ENCODE assay signal across 20 mouse cellular contexts in the genomic region with DNA sequence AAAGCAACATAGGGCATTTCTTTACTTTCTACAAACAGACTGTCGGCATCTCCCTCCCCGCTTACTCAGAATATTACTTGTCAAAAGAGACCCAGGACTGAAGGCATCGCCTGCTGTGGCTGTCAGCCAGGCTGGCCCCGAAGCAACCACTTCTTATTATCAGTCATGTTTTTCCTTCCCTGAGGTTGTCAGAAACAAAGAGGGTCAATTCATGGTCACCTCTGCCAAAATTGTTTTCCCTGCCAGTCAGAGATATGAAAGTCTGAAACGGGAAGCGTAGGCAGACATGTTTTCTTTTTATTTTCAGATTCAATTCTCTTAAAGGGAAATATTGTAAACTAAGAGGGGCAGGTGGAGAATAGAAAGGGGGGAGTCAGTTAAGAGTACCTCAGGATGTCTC.
A peak's percentile ranks its signal among the peaks of the same experiment; 100 is the strongest.
DNase-seq lines count a peak whose midpoint lies in the region; ATAC-seq and TF ChIP-seq lines count a peak whose summit lies in the region.
"Had no signal": no experiment of that assay in that cellular context is flagged by ENCODE, and none has a peak within 500 bp of the region (broad histone marks: within the 10 kb centered on the region; RNA-seq: fewer than 3 reads in every experiment).

No protein-coding gene starts in this region.

- H3K27me3 ChIP-seq in heart, embryonic 11.5 days (ENCODE audit: control insufficient read depth, insufficient read depth, low read length): no peaks in the 10 kb centered on the region
- H3K27me3 ChIP-seq: CH12.LX; hindbrain, embryonic 12.5 days; liver, embryonic 15.5 days; megakaryocyte, embryonic 14.5 days had no signal

- peak overlapping the region; percentile 41 for H3K4me2 ChIP-seq in heart, embryonic 11.5 days
- H3K4me2 ChIP-seq: hindbrain, embryonic 12.5 days; liver, embryonic 15.5 days had no signal

- no peaks in the 10 kb centered on the region for H3K9me3 ChIP-seq in heart, embryonic 11.5 days (replicated peaks; ENCODE audit: control insufficient read depth, low read length)
- H3K9me3 ChIP-seq: forebrain, embryonic 10.5 days; hindbrain, embryonic 12.5 days; liver, embryonic 15.5 days had no signal

- no peaks in the 10 kb centered on the region for H3K36me3 ChIP-seq in heart, embryonic 11.5 days (ENCODE audit: control insufficient read depth, insufficient read depth, low read length)
- H3K36me3 ChIP-seq: forebrain, embryonic 10.5 days; hindbrain, embryonic 12.5 days; liver, embryonic 15.5 days had no signal

- TF ChIP-seq CTCF in lung, adult 2 months (IDR thresholded peaks at IDR 0.05; ENCODE audit: insufficient read depth, low read length): no peak

- no peak overlapping the region for H3K9ac ChIP-seq in heart, embryonic 11.5 days (ENCODE audit: low read depth, low read length)
- H3K9ac ChIP-seq: forebrain, postnatal 0 days; hindbrain, embryonic 12.5 days; liver, embryonic 15.5 days had no signal

- 24% methylated on average over 6 of the region's 6 CpGs for WGBS in heart, embryonic 11.5 days (ENCODE audit: insufficient replicate concordance)
- WGBS in lung, adult 2 months: 38% methylated on average over 6 of the region's 6 CpGs

- peak overlapping the region; percentile 57; the same call in 1 of the 2 replicates for H3K27ac ChIP-seq in heart, embryonic 11.5 days (ENCODE audit: low read depth, low read length)
- H3K27ac ChIP-seq: forebrain, embryonic 10.5 days; gastrocnemius, adult 2 months; hindbrain, embryonic 12.5 days; kidney, postnatal 0 days; liver, embryonic 15.5 days had no signal

- DNase-seq in heart, adult 8-10 months (ENCODE audit: low spot score): no peak
- DNase-seq in lung, postnatal 14 days: peak; percentile 3
- no peak for DNase-seq in lung, adult 2 months
- peak; percentile 6 for DNase-seq in lung, postnatal 36 days
- no peak for DNase-seq in cerebellum, adult 9-11 months
- DNase-seq: adrenal gland, postnatal 25 days; cerebellum, adult 11-12 months; cerebellum, postnatal 25 days; forebrain, postnatal 0 days; gastrocnemius, adult 2 months; kidney, adult 18-20 months; thymus, postnatal 14 days had no signal

- no peak overlapping the region for H3K4me3 ChIP-seq in heart, embryonic 11.5 days (ENCODE audit: low read depth, low read length)
- no peak overlapping the region for H3K4me3 ChIP-seq in lung, adult 2 months (replicated peaks; ENCODE audit: extremely low read depth, low read depth, low read length)
- H3K4me3 ChIP-seq: forebrain, embryonic 10.5 days; gastrocnemius, adult 2 months; hindbrain, embryonic 12.5 days; liver, embryonic 15.5 days; megakaryocyte, embryonic 14.5 days had no signal

- ATAC-seq in heart, embryonic 11.5 days (replicated peaks; ENCODE audit: insufficient number of reproducible peaks, low FRiP score, low TSS enrichment): no peak
- peak; percentile 47 for ATAC-seq in common myeloid progenitor, adult 5-6 weeks (replicated peaks; ENCODE audit: low read depth, poor library complexity, severe bottlenecking)
- ATAC-seq: forebrain, postnatal 0 days had no signal

- 0 out of 2 replicates have a peak, but pooled peaks cover 4% of the 10 kb centered on the region for H3K4me1 ChIP-seq in heart, embryonic 11.5 days (ENCODE audit: control insufficient read depth, insufficient read depth, low read length)
- H3K4me1 ChIP-seq in lung, adult 2 months (ENCODE audit: control insufficient read depth, insufficient read depth, low read length): no peaks in the 10 kb centered on the region; the same call in 1 of the 2 replicates
- H3K4me1 ChIP-seq: forebrain, embryonic 10.5 days; hindbrain, embryonic 12.5 days; liver, embryonic 15.5 days; megakaryocyte, embryonic 14.5 days had no signal

- no peak for TF ChIP-seq POLR2A in lung, adult 2 months (IDR thresholded peaks at IDR 0.05; ENCODE audit: borderline replicate concordance, extremely low read depth, low read depth, low read length)

Comparison
In these comparisons a context has a peak if more than half of its experiments do, and no peak if none do; other contexts are left out.
1. DNase-seq: peak in lung, postnatal 14 days (single experiment) and lung, postnatal 36 days (single experiment); none in heart, adult 8-10 months (single experiment), lung, adult 2 months (single experiment) and cerebellum, adult 9-11 months (single experiment).